Mouse (Mus musculus): ENCODE measurements at regions not wholly inside any gene's neighbourhood (a gene's known extent, or its start where the extent isn't known, plus 50 kb on each side); places are given as distances from the start of the nearest gene placed in this dataset.

- TF ChIP-seq CTCF (IDR thresholded peaks at IDR 0.05; ENCODE audit: low read depth, low read length) (no peak), POLR2A (IDR thresholded peaks at IDR 0.05; ENCODE audit: borderline replicate concordance, low read depth, low read length) (no peak)
Observed at GRCm38 (mm10) chr6:117323301-117323700, 155.0 kb downstream of the Cxcl12 start.
